Mouse (Mus musculus) T-cell, adult 2 months (primary cell): ENCODE measurements around the gene Ccl17.

Experiments used
- DNase-seq: peaks from one replicate; pipeline ENCODE4 v3.0.0; 2022; ENCODE audit warnings: low spot score

Gene Ccl17

GRCm38 (mm10) chr8:94789256-94789955, 20.8 kb upstream of the Ccl17 start:
- DNase-seq: no peak

GRCm38 (mm10) chr8:94794368-94794767, 15.9 kb upstream of the Ccl17 start:
- DNase-seq: no peak

- DNase-seq: no peak
Observed at GRCm38 (mm10) chr8:94794782-94795181, 15.5 kb upstream of the Ccl17 start.

- no peak for DNase-seq
Observed at GRCm38 (mm10) chr8:94800278-94800968, 9.8 kb upstream of the Ccl17 start.

- no peak for DNase-seq
Observed at GRCm38 (mm10) chr8:94801293-94802095, 8.8 kb upstream of the Ccl17 start.

GRCm38 (mm10) chr8:94802375-94802774, 7.9 kb upstream of the Ccl17 start:
- no peak for DNase-seq

GRCm38 (mm10) chr8:94803551-94803950, 6.7 kb upstream of the Ccl17 start:
- DNase-seq: no peak

- DNase-seq: no peak
Observed at GRCm38 (mm10) chr8:94804546-94805340, 5.5 kb upstream of the Ccl17 start.

- no peak for DNase-seq
Observed at GRCm38 (mm10) chr8:94805811-94806210, 4.4 kb upstream of the Ccl17 start.

GRCm38 (mm10) chr8:94807506-94807905, 2.7 kb upstream of the Ccl17 start:
- DNase-seq: no peak

- no peak for DNase-seq
Observed at GRCm38 (mm10) chr8:94808372-94808771, 1.9 kb upstream of the Ccl17 start.

GRCm38 (mm10) chr8:94810855-94811254, 602 bp downstream of the Ccl17 start:
- DNase-seq: no peak

- DNase-seq: no peak
Observed at GRCm38 (mm10) chr8:94811654-94812053, 1.4 kb downstream of the Ccl17 start.

GRCm38 (mm10) chr8:94812645-94813098, 2.4 kb downstream of the Ccl17 start:
- peak; percentile 70 for DNase-seq

GRCm38 (mm10) chr8:94814556-94814955, 4.3 kb downstream of the Ccl17 start:
- DNase-seq: peak; percentile 16

GRCm38 (mm10) chr8:94817933-94818332, 7.7 kb downstream of the Ccl17 start:
- DNase-seq: peak; percentile 25

GRCm38 (mm10) chr8:94819671-94820179, 9.5 kb downstream of the Ccl17 start:
- DNase-seq: no peak

- DNase-seq: no peak
Observed at GRCm38 (mm10) chr8:94820553-94820952, 10.3 kb downstream of the Ccl17 start.

GRCm38 (mm10) chr8:94821381-94821780, 11.1 kb downstream of the Ccl17 start:
- no peak for DNase-seq

GRCm38 (mm10) chr8:94822637-94823560, 12.6 kb downstream of the Ccl17 start:
- peak; percentile 23 for DNase-seq

- no peak for DNase-seq
Observed at GRCm38 (mm10) chr8:94825170-94825569, 14.9 kb downstream of the Ccl17 start.
